9 mouse cellular contexts compared by ENCODE assay signal in the genomic region with DNA sequence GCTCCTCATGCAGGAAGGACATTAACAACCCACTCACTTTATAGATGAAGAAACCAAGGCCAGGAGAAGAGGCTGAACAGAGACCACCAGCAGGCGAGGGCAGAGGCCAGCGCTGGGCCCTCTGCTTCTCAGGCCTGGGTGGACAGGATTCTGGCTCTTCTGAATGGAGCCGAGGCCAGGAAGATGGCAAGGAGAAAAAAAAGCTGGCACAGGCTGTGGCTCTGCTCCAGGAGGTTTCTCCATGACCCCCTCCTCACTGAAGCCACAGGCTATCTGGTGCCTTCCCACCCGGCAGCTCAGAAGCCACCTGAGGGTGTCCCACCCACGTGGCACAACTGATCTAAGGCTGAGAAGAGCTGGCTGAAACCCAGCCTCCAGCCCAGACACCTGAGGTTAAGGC.
"Had no signal": no experiment of that assay in that cellular context is flagged by ENCODE, and none has a peak within 500 bp of the region (broad histone marks: within the 10 kb centered on the region; RNA-seq: fewer than 3 reads in every experiment).

No protein-coding gene starts in this region.

- H3K9ac ChIP-seq: liver, embryonic 14.5 days; stomach, embryonic 15.5 days had no signal

- H3K27ac ChIP-seq: liver, embryonic 14.5 days; stomach, embryonic 15.5 days had no signal

- H3K27me3 ChIP-seq: stomach, embryonic 15.5 days had no signal

- DNase-seq: kidney, adult 8-10 months; kidney, postnatal 25 days; layer of hippocampus, adult 9-11 months; lung, adult 18-20 months; right cerebral cortex, postnatal 14 days; thymus, postnatal 36 days had no signal

- H3K9me3 ChIP-seq: stomach, embryonic 15.5 days had no signal

- ATAC-seq: intestine, postnatal 0 days had no signal

- H3K36me3 ChIP-seq: stomach, embryonic 15.5 days had no signal

- H3K4me3 ChIP-seq: stomach, embryonic 15.5 days had no signal

- H3K4me2 ChIP-seq: stomach, embryonic 15.5 days had no signal
